In genomic region chr4:82167396-82167795, GRCm38 (mm10) we compare ENCODE assay signal across 25 mouse cellular contexts.
DNase-seq lines count a peak whose midpoint lies in the region; ATAC-seq and TF ChIP-seq lines count a peak whose summit lies in the region.
"Had no signal": no experiment of that assay in that cellular context is flagged by ENCODE, and none has a peak within 500 bp of the region (broad histone marks: within the 10 kb centered on the region; RNA-seq: fewer than 3 reads in every experiment).

No protein-coding gene starts in this region.

- no peaks in the 10 kb centered on the region for H3K27me3 ChIP-seq in midbrain, embryonic 11.5 days (ENCODE audit: control insufficient read depth, insufficient read depth, low read length)
- H3K27me3 ChIP-seq in midbrain, embryonic 10.5 days (ENCODE audit: low read depth, poor library complexity, severe bottlenecking) = no peaks in the 10 kb centered on the region
- H3K27me3 ChIP-seq in CH12.LX (replicated peaks) = no peaks in the 10 kb centered on the region
- H3K27me3 ChIP-seq in myocyte (ENCODE audit: control insufficient read depth, insufficient read depth, insufficient read length) = no peaks in the 10 kb centered on the region
- H3K27me3 ChIP-seq in liver, postnatal 0 days (ENCODE audit: insufficient read depth, low read length) = no peaks in the 10 kb centered on the region
- H3K27me3 ChIP-seq: embryonic facial prominence, embryonic 12.5 days; embryonic facial prominence, embryonic 15.5 days; forebrain, embryonic 13.5 days; forebrain, embryonic 15.5 days had no signal

- in situ Hi-C loops in CH12.LX (cut with MboI; ENCODE audit: low pct_ligation_motif_present, low pct_unique_long_range_greater_than_20kb, low sequenced_read_pairs) = no loop called here

- H3K79me2 ChIP-seq in CH12.LX (replicated peaks; ENCODE audit: control insufficient read depth, extremely low read depth, insufficient read depth, poor library complexity, severe bottlenecking) = no peaks in the 10 kb centered on the region
- no peaks in the 10 kb centered on the region for H3K79me2 ChIP-seq in myocyte (ENCODE audit: control insufficient read depth, insufficient read depth)

- no peak; the same call in none of the 2 replicates for TF ChIP-seq RAD21 in CH12.LX (IDR thresholded peaks at IDR 0.05; ENCODE audit: low read depth, low read length)

- WGBS in midbrain, embryonic 11.5 days = 75% methylated on average over 5 of the region's 5 CpGs
- WGBS in midbrain, embryonic 10.5 days = 77% methylated on average over 5 of the region's 5 CpGs
- 70% methylated on average over 5 of the region's 5 CpGs for WGBS in liver, postnatal 0 days (ENCODE audit: insufficient replicate concordance)

- TF ChIP-seq POLR2A in CH12.LX (IDR thresholded peaks at IDR 0.05; ENCODE audit: low read depth, low read length) (no peak), myocyte (IDR thresholded peaks at IDR 0.05; ENCODE audit: insufficient read length, low read depth) (no peak)

- no peaks in the 10 kb centered on the region for H3K4me1 ChIP-seq in midbrain, embryonic 11.5 days (ENCODE audit: control insufficient read depth, insufficient read depth, low read length)
- H3K4me1 ChIP-seq in midbrain, embryonic 10.5 days = 0 out of 2 replicates have a peak, but pooled peaks cover 3% of the 10 kb centered on the region
- peaks cover 20 to 45% of the 10 kb centered on the region in 2 experiments for H3K4me1 ChIP-seq in CH12.LX (ENCODE audit: control insufficient read depth in 1 of 2, insufficient read depth in 2 of 2)
- no peaks in the 10 kb centered on the region for H3K4me1 ChIP-seq in liver, postnatal 0 days (ENCODE audit: insufficient read depth)
- H3K4me1 ChIP-seq: embryonic facial prominence, embryonic 12.5 days; forebrain, embryonic 15.5 days had no signal

- ATAC-seq in midbrain, embryonic 11.5 days (ENCODE audit: low FRiP score) = no peak
- no peak for ATAC-seq in liver, postnatal 0 days
- ATAC-seq: CD4-positive, CD25-positive, alpha-beta regulatory T cell, adult 4 months; forebrain, embryonic 13.5 days; forebrain, embryonic 15.5 days; forebrain, postnatal 0 days had no signal

- no peak overlapping the region for H3K4me3 ChIP-seq in midbrain, embryonic 11.5 days (ENCODE audit: low read depth, low read length)
- H3K4me3 ChIP-seq in midbrain, embryonic 10.5 days = no peak overlapping the region
- H3K4me3 ChIP-seq in CH12.LX (replicated peaks in 1 of 3; ENCODE audit: low read depth in 2 of 3, low read length in 2 of 3, poor library complexity in 1 of 3) (no peak overlapping the region), myocyte (no peak overlapping the region)
- H3K4me3 ChIP-seq in liver, postnatal 0 days (ENCODE audit: low read depth, low read length) = no peak overlapping the region
- H3K4me3 ChIP-seq: embryonic facial prominence, embryonic 12.5 days; embryonic facial prominence, embryonic 15.5 days; forebrain, embryonic 13.5 days; forebrain, embryonic 15.5 days had no signal

- intact Hi-C loops in heart, postnatal 14 days (cut with DNase I) = no loop called here

- no peak overlapping the region for H3K27ac ChIP-seq in midbrain, embryonic 11.5 days (ENCODE audit: low read depth, low read length)
- no peak overlapping the region for H3K27ac ChIP-seq in midbrain, embryonic 10.5 days (replicated peaks)
- H3K27ac ChIP-seq in CH12.LX (ENCODE audit: insufficient read depth, low read depth) = peak overlapping the region; percentile 91
- H3K27ac ChIP-seq in liver, postnatal 0 days (ENCODE audit: low read depth) = no peak overlapping the region
- H3K27ac ChIP-seq: embryonic facial prominence, embryonic 12.5 days; forebrain, embryonic 13.5 days; forebrain, embryonic 15.5 days had no signal

- no peak overlapping the region for H3K9ac ChIP-seq in midbrain, embryonic 11.5 days (ENCODE audit: low read length)
- H3K9ac ChIP-seq in CH12.LX (ENCODE audit: insufficient read depth, low read depth) = peak overlapping the region; percentile 10; the same call in 1 of the 2 replicates
- H3K9ac ChIP-seq in liver, postnatal 0 days (replicated peaks) = no peak overlapping the region
- H3K9ac ChIP-seq: embryonic facial prominence, embryonic 12.5 days; embryonic facial prominence, embryonic 15.5 days; forebrain, embryonic 13.5 days; forebrain, embryonic 15.5 days; forebrain, postnatal 0 days had no signal

- dilution Hi-C loops in CH12.LX (cut with MboI; ENCODE audit: extremely low pct_ligation_motif_present, extremely low pct_unique_long_range_greater_than_20kb, low sequenced_read_pairs) = no loop called here

- H3K4me2 ChIP-seq in midbrain, embryonic 11.5 days = no peak overlapping the region
- H3K4me2 ChIP-seq in CH12.LX (ENCODE audit: insufficient read depth, low read depth, poor library complexity, severe bottlenecking) (peak overlapping the region; percentile 82; the same call in 1 of the 2 replicates), myocyte (ENCODE audit: low read depth) (peak overlapping the region; percentile 35)
- no peak overlapping the region for H3K4me2 ChIP-seq in liver, postnatal 0 days (ENCODE audit: low read depth, low read length)
- H3K4me2 ChIP-seq: embryonic facial prominence, embryonic 12.5 days; embryonic facial prominence, embryonic 15.5 days; forebrain, embryonic 13.5 days; forebrain, embryonic 15.5 days had no signal

- no peaks in the 10 kb centered on the region for H3K36me3 ChIP-seq in midbrain, embryonic 11.5 days (ENCODE audit: control insufficient read depth, insufficient read depth, low read length)
- H3K36me3 ChIP-seq in midbrain, embryonic 10.5 days = no peaks in the 10 kb centered on the region
- H3K36me3 ChIP-seq in CH12.LX (replicated peaks in 1 of 2; ENCODE audit: control insufficient read depth in 1 of 2, insufficient read depth in 1 of 2, low read length in 1 of 2) = no peaks in the 10 kb centered on the region
- no peaks in the 10 kb centered on the region for H3K36me3 ChIP-seq in myocyte (ENCODE audit: control insufficient read depth, insufficient read depth)
- H3K36me3 ChIP-seq in liver, postnatal 0 days (replicated peaks; ENCODE audit: insufficient read depth, low read length) = no peaks in the 10 kb centered on the region
- H3K36me3 ChIP-seq: embryonic facial prominence, embryonic 12.5 days; embryonic facial prominence, embryonic 15.5 days; forebrain, embryonic 15.5 days had no signal

- TF ChIP-seq CTCF in CH12.LX (conservative IDR thresholded peaks at IDR 0.05 in 1 of 2, IDR thresholded peaks at IDR 0.05 in 1 of 2; ENCODE audit: low read depth in 2 of 2, low read length in 2 of 2) = no peak
- TF ChIP-seq CTCF in liver, postnatal 0 days (IDR thresholded peaks at IDR 0.05; ENCODE audit: low read depth) = no peak

- H3K9me3 ChIP-seq in midbrain, embryonic 11.5 days (ENCODE audit: control insufficient read depth, low read length) = no peaks in the 10 kb centered on the region
- no peaks in the 10 kb centered on the region for H3K9me3 ChIP-seq in midbrain, embryonic 10.5 days (replicated peaks)
- no peaks in the 10 kb centered on the region for H3K9me3 ChIP-seq in CH12.LX (replicated peaks; ENCODE audit: low read length)
- no peaks in the 10 kb centered on the region for H3K9me3 ChIP-seq in liver, postnatal 0 days (ENCODE audit: low read length)
- H3K9me3 ChIP-seq: embryonic facial prominence, embryonic 12.5 days; embryonic facial prominence, embryonic 15.5 days; forebrain, embryonic 13.5 days; forebrain, embryonic 15.5 days had no signal

- peak; percentile 65 for DNase-seq in heart, adult 11 months
- no peak for DNase-seq in heart, postnatal 14 days
- peak; percentile 65 for DNase-seq in midbrain, embryonic 11.5 days (ENCODE audit: low spot score, missing footprints)
- no peak for DNase-seq in midbrain, embryonic 10.5 days (ENCODE audit: low spot score)
- DNase-seq in CH12.LX (ENCODE audit: extremely low read depth) = peak; percentile 78
- no peak for DNase-seq in retina, embryonic 14.5 days (ENCODE audit: low spot score)
- DNase-seq in liver, postnatal 0 days = no peak
- DNase-seq: adrenal gland, adult 2 months; adrenal gland, postnatal 10 days; adrenal gland, postnatal 25 days; B cell, adult 2 months; cerebellum, adult 11 months; cerebellum, adult 18-20 months; cerebellum, adult 8-10 months; cerebellum, adult 9-11 months; cerebellum, postnatal 14 days; cerebellum, postnatal 36 days; embryo, embryonic 11 days; forebrain, postnatal 0 days had no signal

- no peak overlapping the region for H3ac ChIP-seq in myocyte (ENCODE audit: control insufficient read depth, insufficient read length)

- TF ChIP-seq EP300 in CH12.LX (IDR thresholded peaks at IDR 0.05; ENCODE audit: low read length) = peak; percentile 70
- no peak for TF ChIP-seq EP300 in liver, postnatal 0 days (IDR thresholded peaks at IDR 0.05; ENCODE audit: low read depth)

TF ChIP-seq in CH12.LX, 34 proteins besides CTCF, POLR2A, EP300 and RAD21 (continues in another document):
- TF ChIP-seq ELF1 (IDR thresholded peaks at IDR 0.05; ENCODE audit: low read depth, low read length) (no peak), RCOR1 (conservative IDR thresholded peaks at IDR 0.05; ENCODE audit: low read depth, low read length) (peak; percentile 41; the same call in 1 of the 2 replicates), USF2 (conservative IDR thresholded peaks at IDR 0.05; ENCODE audit: low read depth, low read length) (no peak), TBP (conservative IDR thresholded peaks at IDR 0.05; ENCODE audit: low read depth, low read length) (peak; percentile 68; the same call in 1 of the 2 replicates), JUN (IDR thresholded peaks at IDR 0.05; ENCODE audit: insufficient read depth, low read depth, low read length) (peak; percentile 64; the same call in 1 of the 2 replicates), CHD1 (IDR thresholded peaks at IDR 0.05; ENCODE audit: low read depth, low read length) (peak; percentile 88; the same call in 1 of the 2 replicates), PAX5 (IDR thresholded peaks at IDR 0.05; ENCODE audit: low read length) (no peak), MAFK (IDR thresholded peaks at IDR 0.05; ENCODE audit: insufficient replicate concordance, low read length) (0 out of 2 replicates have a peak, but pooled peaks have one; percentile 53)

TF ChIP-seq in myocyte, 11 proteins besides CTCF, POLR2A, EP300 and RAD21:
- no peak for TF ChIP-seq MYOG (IDR thresholded peaks at IDR 0.05; ENCODE audit: control insufficient read depth in 1 of 3, insufficient read depth in 1 of 3, insufficient read length in 2 of 3, low read depth in 2 of 3)

Comparison
In these comparisons a context has a peak if more than half of its experiments do, and no peak if none do; other contexts are left out.
1. DNase-seq: peak in heart, adult 11 months (single experiment), midbrain, embryonic 11.5 days (single experiment) and CH12.LX (single experiment); none in heart, postnatal 14 days (0 of 2), midbrain, embryonic 10.5 days (single experiment), retina, embryonic 14.5 days (single experiment) and liver, postnatal 0 days (single experiment).
2. H3K4me2 ChIP-seq: peak in CH12.LX (single experiment) and myocyte (single experiment); none in midbrain, embryonic 11.5 days (single experiment) and liver, postnatal 0 days (single experiment).